Mouse (Mus musculus) gastrocnemius, postnatal 25 days (tissue): Measurements from ENCODE around the gene Fen1. TPM values are rescaled to one million over a fixed set of nuclear protein-coding genes. Genes with fewer than 3 reads are reported as not detected.

Experiments used
- DNase-seq: peaks from one replicate; pipeline ENCODE4 v3.0.0; 2022
- long read RNA-seq, 2 experiments: library from polyadenylated mRNA; stranded (forward); transcript quantifications; one replicate each; pipeline ENCODE4 v2.0.0; 2021
- total RNA-seq, 2 experiments: library from RNA; stranded (reverse); gene quantifications; 1 replicate in 1 of 2; 2 replicates in 1 of 2; pipeline ENCODE4 v1.2.3; 2021

Gene Fen1
- total RNA-seq, result 1 to 10 TPM; 2.9 to 3.7 TPM
- long read RNA-seq, experiment 1, partial matches to known transcripts, result 0 of 6 reads
- long read RNA-seq, experiment 1, other reads (novel, unspliced or antisense), result 1 of 6 reads
- long read RNA-seq, experiment 2, partial matches to known transcripts, result 0 of 9 reads
- long read RNA-seq, experiment 2, other reads (novel, unspliced or antisense), result 0 of 9 reads

GRCm38 (mm10) chr19:10203848-10204615 lies at the start of gene Fen1, which contains the start of gene Tmem258:
Fen1 (minus strand) TSS chr19:10204169.
Tmem258 (plus strand) TSS chr19:10204014.
- DNase-seq, result peak; percentile 80

- DNase-seq, result no peak
Measured at GRCm38 (mm10) chr19:10248128-10248527, 44.2 kb upstream of the Fen1 start.

- no peak for DNase-seq
Measured at GRCm38 (mm10) chr19:10247165-10247564, 43.2 kb upstream of the Fen1 start.

GRCm38 (mm10) chr19:10244183-10244582 lies 40.2 kb upstream of the Fen1 start:
- DNase-seq, result no peak

GRCm38 (mm10) chr19:10242916-10243315 lies 38.9 kb upstream of the Fen1 start:
- no peak for DNase-seq

GRCm38 (mm10) chr19:10240654-10241305 lies 36.8 kb upstream of the Fen1 start, which contains the start of gene Myrf:
Myrf (minus strand) TSS chr19:10240748.
- peak; percentile 66 for DNase-seq

GRCm38 (mm10) chr19:10239975-10240653 lies 36.1 kb upstream of the Fen1 start:
- DNase-seq, result no peak

- no peak for DNase-seq
Measured at GRCm38 (mm10) chr19:10239419-10239818, 35.5 kb upstream of the Fen1 start.

- no peak for DNase-seq
Measured at GRCm38 (mm10) chr19:10238477-10238876, 34.5 kb upstream of the Fen1 start.

GRCm38 (mm10) chr19:10235784-10236565 lies 32.0 kb upstream of the Fen1 start:
- no peak for DNase-seq

- no peak for DNase-seq
Measured at GRCm38 (mm10) chr19:10232327-10233017, 28.5 kb upstream of the Fen1 start.

GRCm38 (mm10) chr19:10231871-10232270 lies 27.9 kb upstream of the Fen1 start:
- no peak for DNase-seq

- no peak for DNase-seq
Measured at GRCm38 (mm10) chr19:10231016-10231415, 27.0 kb upstream of the Fen1 start.

GRCm38 (mm10) chr19:10225767-10226166 lies 21.8 kb upstream of the Fen1 start:
- no peak for DNase-seq

GRCm38 (mm10) chr19:10224637-10225453 lies 20.9 kb upstream of the Fen1 start:
- DNase-seq, result no peak

- DNase-seq, result no peak
Measured at GRCm38 (mm10) chr19:10223561-10223960, 19.6 kb upstream of the Fen1 start.

- no peak for DNase-seq
Measured at GRCm38 (mm10) chr19:10222656-10223055, 18.7 kb upstream of the Fen1 start.

- no peak for DNase-seq
Measured at GRCm38 (mm10) chr19:10221585-10221984, 17.6 kb upstream of the Fen1 start.

GRCm38 (mm10) chr19:10219593-10219992 lies 15.6 kb upstream of the Fen1 start:
- DNase-seq, result no peak

- DNase-seq, result no peak
Measured at GRCm38 (mm10) chr19:10219108-10219507, 15.1 kb upstream of the Fen1 start.
